Comparison of ENCODE assay signal across 21 mouse cellular contexts in the genomic region with DNA sequence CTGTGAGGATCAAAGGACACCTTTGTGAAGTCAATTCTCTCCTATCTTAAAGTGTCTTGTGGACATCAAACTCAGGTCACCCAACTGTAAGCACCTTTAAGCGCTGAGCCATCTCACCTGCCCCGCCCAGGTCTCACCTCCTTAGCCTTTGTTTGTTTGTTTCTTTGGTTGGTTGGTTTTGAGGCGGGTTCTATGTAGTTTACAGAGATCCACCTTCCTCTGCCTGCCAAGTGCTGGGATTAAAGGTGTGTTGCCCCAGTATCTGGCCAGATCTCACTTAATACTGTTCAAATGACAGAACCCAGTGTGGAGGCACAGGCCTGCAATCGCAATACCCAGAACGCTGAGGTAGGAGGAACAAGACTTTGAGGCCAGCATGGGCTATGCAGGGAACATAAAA. TPM values are rescaled to one million over a fixed set of nuclear protein-coding genes. Genes with fewer than 3 reads are reported as not detected.
DNase-seq lines count a peak whose midpoint lies in the region; ATAC-seq and TF ChIP-seq lines count a peak whose summit lies in the region.
"Had no signal": no experiment of that assay in that cellular context is flagged by ENCODE, and none has a peak within 500 bp of the region (broad histone marks: within the 10 kb centered on the region; RNA-seq: fewer than 3 reads in every experiment).

No protein-coding gene starts in this region.

- TF ChIP-seq EP300 in liver, postnatal 0 days (IDR thresholded peaks at IDR 0.05; ENCODE audit: low read depth) = no peak

- WGBS in kidney, adult 2 months = 75% methylated on average over 5 of the region's 5 CpGs
- WGBS in kidney, embryonic 14.5 days = 80% methylated on average over 5 of the region's 5 CpGs
- WGBS in liver, postnatal 0 days (ENCODE audit: insufficient replicate concordance) = 84% methylated on average over 5 of the region's 5 CpGs
- 79% methylated on average over 5 of the region's 5 CpGs for WGBS in liver, embryonic 11.5 days
- WGBS in bone marrow, adult 2 months = 73% methylated on average over 5 of the region's 5 CpGs
- 90% methylated on average over 5 of the region's 5 CpGs for WGBS in forebrain, embryonic 13.5 days

- H3K27me3 ChIP-seq in kidney, adult 2 months (replicated peaks; ENCODE audit: control insufficient read depth, insufficient read depth, low read length) = no peaks in the 10 kb centered on the region
- no peaks in the 10 kb centered on the region for H3K27me3 ChIP-seq in kidney, embryonic 14.5 days (ENCODE audit: control insufficient read depth, insufficient read depth, low read length)
- H3K27me3 ChIP-seq in liver, postnatal 0 days (ENCODE audit: insufficient read depth, low read length) = no peaks in the 10 kb centered on the region
- no peaks in the 10 kb centered on the region for H3K27me3 ChIP-seq in liver, embryonic 11.5 days (replicated peaks; ENCODE audit: control insufficient read depth, insufficient read depth, low read length)
- no peaks in the 10 kb centered on the region for H3K27me3 ChIP-seq in forebrain, embryonic 13.5 days
- H3K27me3 ChIP-seq: embryonic facial prominence, embryonic 13.5 days; heart, embryonic 15.5 days; Patski had no signal

- H3K4me3 ChIP-seq in kidney, adult 2 months (ENCODE audit: insufficient read depth, low read depth, low read length) = no peak overlapping the region
- no peak overlapping the region for H3K4me3 ChIP-seq in kidney, embryonic 14.5 days (ENCODE audit: low read length)
- no peak overlapping the region for H3K4me3 ChIP-seq in liver, postnatal 0 days (ENCODE audit: low read depth, low read length)
- H3K4me3 ChIP-seq in liver, embryonic 11.5 days (ENCODE audit: low read depth, low read length) = no peak overlapping the region
- H3K4me3 ChIP-seq in bone marrow, adult 2 months (replicated peaks; ENCODE audit: control insufficient read depth, low read depth, low read length) = no peak overlapping the region
- no peak overlapping the region for H3K4me3 ChIP-seq in forebrain, embryonic 13.5 days
- H3K4me3 ChIP-seq: embryonic facial prominence, embryonic 13.5 days; gastrocnemius, adult 2 months; heart, embryonic 15.5 days; hindbrain, embryonic 10.5 days had no signal

- no peaks in the 10 kb centered on the region for H3K9me3 ChIP-seq in kidney, embryonic 14.5 days (ENCODE audit: control insufficient read depth, low read length)
- H3K9me3 ChIP-seq in liver, postnatal 0 days (ENCODE audit: low read length) = no peaks in the 10 kb centered on the region
- no peaks in the 10 kb centered on the region for H3K9me3 ChIP-seq in liver, embryonic 11.5 days (ENCODE audit: control insufficient read depth, low read length)
- no peaks in the 10 kb centered on the region for H3K9me3 ChIP-seq in forebrain, embryonic 13.5 days (replicated peaks)
- H3K9me3 ChIP-seq: embryonic facial prominence, embryonic 13.5 days; heart, embryonic 15.5 days; hindbrain, embryonic 10.5 days had no signal

- no peak for TF ChIP-seq POLR2A in kidney, adult 2 months (IDR thresholded peaks at IDR 0.05; ENCODE audit: low read depth, low read length)
- TF ChIP-seq POLR2A in bone marrow, adult 2 months (IDR thresholded peaks at IDR 0.05; ENCODE audit: borderline replicate concordance, control insufficient read depth, low read depth, low read length) = no peak

- no peak for TF ChIP-seq CTCF in kidney, adult 2 months (conservative IDR thresholded peaks at IDR 0.05; ENCODE audit: insufficient read depth, insufficient read length, low read depth, low read length)
- TF ChIP-seq CTCF in liver, postnatal 0 days (IDR thresholded peaks at IDR 0.05; ENCODE audit: low read depth) = no peak
- TF ChIP-seq CTCF in bone marrow, adult 2 months (IDR thresholded peaks at IDR 0.05; ENCODE audit: control insufficient read depth, insufficient read depth, low read length) = no peak

- H3K9ac ChIP-seq in kidney, embryonic 14.5 days (ENCODE audit: low read depth, low read length) = no peak overlapping the region
- 0 out of 2 replicates have a peak overlapping the region, but pooled peaks have one; percentile 11 for H3K9ac ChIP-seq in liver, postnatal 0 days (replicated peaks)
- no peak overlapping the region for H3K9ac ChIP-seq in liver, embryonic 11.5 days (ENCODE audit: low read depth, low read length)
- H3K9ac ChIP-seq in forebrain, embryonic 13.5 days = no peak overlapping the region
- H3K9ac ChIP-seq: embryonic facial prominence, embryonic 13.5 days; heart, embryonic 15.5 days; hindbrain, embryonic 14.5 days had no signal

- H3K27ac ChIP-seq in kidney, adult 2 months (ENCODE audit: insufficient read depth, low read depth, low read length) = no peak overlapping the region
- H3K27ac ChIP-seq in kidney, embryonic 14.5 days (ENCODE audit: low read depth, low read length) = no peak overlapping the region
- peak overlapping the region; percentile 79 for H3K27ac ChIP-seq in liver, postnatal 0 days (ENCODE audit: low read depth)
- H3K27ac ChIP-seq in liver, embryonic 11.5 days (ENCODE audit: low read depth, low read length) = no peak overlapping the region
- peak overlapping the region; percentile 80; the same call in 1 of the 2 replicates for H3K27ac ChIP-seq in bone marrow, adult 2 months (ENCODE audit: control insufficient read depth, insufficient read depth, low read depth, low read length, poor library complexity)
- no peak overlapping the region for H3K27ac ChIP-seq in forebrain, embryonic 13.5 days
- H3K27ac ChIP-seq: embryonic facial prominence, embryonic 13.5 days; heart, embryonic 15.5 days; hindbrain, embryonic 10.5 days; hindbrain, embryonic 14.5 days had no signal

- ATAC-seq in cerebellum, adult (ENCODE audit: insufficient number of reproducible peaks, low FRiP score, low TSS enrichment) = no peak
- ATAC-seq in kidney, embryonic 14.5 days (ENCODE audit: low FRiP score, low TSS enrichment) = no peak
- ATAC-seq in liver, postnatal 0 days = no peak
- no peak for ATAC-seq in liver, embryonic 11.5 days (replicated peaks; ENCODE audit: low FRiP score)
- no peak for ATAC-seq in forebrain, embryonic 13.5 days
- ATAC-seq: activated CD4-positive, CD25-positive, alpha-beta regulatory T cell, adult 4 months; forebrain, embryonic 14.5 days; Patski had no signal

- H3K4me1 ChIP-seq in kidney, adult 2 months (ENCODE audit: control insufficient read depth, insufficient read depth, low read length) = peaks cover 29% of the 10 kb centered on the region
- no peaks in the 10 kb centered on the region for H3K4me1 ChIP-seq in kidney, embryonic 14.5 days (ENCODE audit: control insufficient read depth, insufficient read depth, low read length)
- H3K4me1 ChIP-seq in liver, postnatal 0 days (ENCODE audit: insufficient read depth) = peaks cover 44% of the 10 kb centered on the region
- peaks cover 6% of the 10 kb centered on the region for H3K4me1 ChIP-seq in liver, embryonic 11.5 days (replicated peaks; ENCODE audit: control insufficient read depth, insufficient read depth, low read length)
- H3K4me1 ChIP-seq in bone marrow, adult 2 months (ENCODE audit: control insufficient read depth, insufficient read depth, low read length) = peaks cover 34% of the 10 kb centered on the region
- H3K4me1 ChIP-seq in forebrain, embryonic 13.5 days = peaks cover 95% of the 10 kb centered on the region

- no peaks in the 10 kb centered on the region for H3K36me3 ChIP-seq in kidney, adult 2 months (ENCODE audit: control insufficient read depth, insufficient read depth, low read length)
- H3K36me3 ChIP-seq in kidney, embryonic 14.5 days (ENCODE audit: control insufficient read depth, insufficient read depth, low read length) = peaks cover 33% of the 10 kb centered on the region; the same call in 1 of the 2 replicates
- peaks cover 8% of the 10 kb centered on the region for H3K36me3 ChIP-seq in liver, postnatal 0 days (replicated peaks; ENCODE audit: insufficient read depth, low read length)
- H3K36me3 ChIP-seq in liver, embryonic 11.5 days (ENCODE audit: control insufficient read depth, insufficient read depth, low read length) = no peaks in the 10 kb centered on the region
- H3K36me3 ChIP-seq in forebrain, embryonic 13.5 days (ENCODE audit: poor library complexity, severe bottlenecking) = peaks cover 89% of the 10 kb centered on the region
- H3K36me3 ChIP-seq: heart, embryonic 15.5 days had no signal

- DNase-seq in cerebellum, adult 8-10 months = peak; percentile 7
- DNase-seq in kidney, adult 2 months = peak; percentile 61
- no peak for DNase-seq in liver, postnatal 0 days
- DNase-seq in liver, embryonic 11.5 days (ENCODE audit: low spot score) = no peak
- DNase-seq: adrenal gland, postnatal 14 days; B cell, adult 2 months; cerebellum, postnatal 36 days; gastrocnemius, adult 2 months; gastrocnemius, postnatal 36 days had no signal

- H3K4me2 ChIP-seq in kidney, embryonic 14.5 days (replicated peaks; ENCODE audit: low read depth, low read length) = no peak overlapping the region
- H3K4me2 ChIP-seq in liver, postnatal 0 days (ENCODE audit: low read depth, low read length) = no peak overlapping the region
- H3K4me2 ChIP-seq in liver, embryonic 11.5 days = no peak overlapping the region
- H3K4me2 ChIP-seq in forebrain, embryonic 13.5 days = no peak overlapping the region
- H3K4me2 ChIP-seq: embryonic facial prominence, embryonic 13.5 days; heart, embryonic 11.5 days; heart, embryonic 15.5 days; hindbrain, embryonic 14.5 days had no signal

RNA-seq across cellular contexts. Expression of a gene that starts 11.6 kb away (rescaled TPM):
- 29.2 and 31.5 TPM in 2 replicates for polyA plus RNA-seq in kidney, adult 2 months (2012; rRNA removed)
- 41.6 and 52.0 TPM in 2 replicates for polyA plus RNA-seq in kidney, embryonic 14.5 days (2014; fragmentation: Nextera tagmentation; extraction: Ambion mirVana)
- polyA plus RNA-seq in liver, postnatal 0 days (2015; fragmentation: Nextera tagmentation; extraction: Ambion mirVana) = 5.2 and 6.5 TPM in 2 replicates
- 13.6 and 14.2 TPM in 2 replicates for polyA plus RNA-seq in liver, embryonic 11.5 days (2014; fragmentation: Nextera tagmentation; extraction: Ambion mirVana)
- polyA plus RNA-seq in bone marrow, adult 2 months (2011; ENCODE audit: insufficient read depth, insufficient read length, low replicate concordance, missing spikeins) = 8.9 and 21.0 TPM in 2 replicates
- 212 and 215 TPM in 2 replicates for polyA plus RNA-seq in forebrain, embryonic 13.5 days (2015; fragmentation: Nextera tagmentation; extraction: Ambion mirVana)

Comparison
In these comparisons a context has a peak if more than half of its experiments do, and no peak if none do; other contexts are left out.
1. H3K27ac ChIP-seq: peak in liver, postnatal 0 days (single experiment) and bone marrow, adult 2 months (single experiment); none in kidney, adult 2 months (single experiment), kidney, embryonic 14.5 days (single experiment), liver, embryonic 11.5 days (single experiment) and forebrain, embryonic 13.5 days (single experiment).
2. DNase-seq: peak in cerebellum, adult 8-10 months (single experiment) and kidney, adult 2 months (single experiment); none in liver, postnatal 0 days (single experiment) and liver, embryonic 11.5 days (single experiment).